Mouse (Mus musculus): ENCODE measurements around the gene Cx3cl1. TPM values are rescaled to one million over a fixed set of nuclear protein-coding genes. Genes with fewer than 3 reads are reported as not detected.
A peak's percentile ranks its signal among the peaks of the same experiment; 100 is the strongest.

Cx3cl1 gene
- total and polyA plus RNA-seq, 2 experiments from 2014 or later, result 68.7 to 80.0 TPM

DNA sequence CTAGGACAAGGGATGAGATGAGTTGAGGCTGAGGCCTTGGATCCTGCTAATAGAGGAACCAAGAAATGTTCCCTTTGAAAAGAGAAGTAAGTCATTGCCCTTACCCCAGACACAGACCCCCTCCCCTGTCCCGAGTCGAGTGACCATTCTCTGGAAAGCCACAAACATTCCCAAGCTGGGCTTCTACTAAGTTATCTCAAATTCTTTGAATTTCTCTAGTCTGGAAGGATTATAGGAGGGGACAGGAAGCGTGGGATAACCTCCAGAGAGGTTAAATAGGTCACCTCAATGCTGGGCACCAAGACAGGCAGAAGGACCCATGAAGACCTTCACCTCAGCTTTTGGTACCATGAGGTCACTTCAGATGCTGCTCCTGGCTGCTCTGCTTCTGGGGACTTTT, 38.3 kb downstream of the Cx3cl1 start, which contains the start of gene Ccl17:
TSS of gene Ccl17 (plus strand) at position 301 of the 400 bp plus-strand sequence.
- DNase-seq (no peak), ATAC-seq (no peak)
- Histone ChIP-seq H3K4me3 (ENCODE audit: low read depth, low read length) (no peak within 1 kb of the TSS), H3K4me2 (ENCODE audit: low read depth) (no peak within 1 kb of the TSS), H3K9ac (no peak within 1 kb of the TSS), H3K27ac (ENCODE audit: low read depth, low read length) (no peak within 1 kb of the TSS), H3K36me3 (ENCODE audit: insufficient read depth) (no peaks in the 10 kb centered on the region), H3K9me3 (ENCODE audit: low read length) (no peaks in the 10 kb centered on the region), H3K4me1 (ENCODE audit: insufficient read depth) (peaks cover 6% of the 10 kb centered on the region; the same call in 1 of the 2 replicates), H3K27me3 (ENCODE audit: insufficient read depth, low read length) (no peaks in the 10 kb centered on the region)
- no peak for TF ChIP-seq CTCF (IDR thresholded peaks at IDR 0.05; ENCODE audit: low read depth)
- WGBS, result 78% methylated on average over 3 of the region's 3 CpGs

DNA sequence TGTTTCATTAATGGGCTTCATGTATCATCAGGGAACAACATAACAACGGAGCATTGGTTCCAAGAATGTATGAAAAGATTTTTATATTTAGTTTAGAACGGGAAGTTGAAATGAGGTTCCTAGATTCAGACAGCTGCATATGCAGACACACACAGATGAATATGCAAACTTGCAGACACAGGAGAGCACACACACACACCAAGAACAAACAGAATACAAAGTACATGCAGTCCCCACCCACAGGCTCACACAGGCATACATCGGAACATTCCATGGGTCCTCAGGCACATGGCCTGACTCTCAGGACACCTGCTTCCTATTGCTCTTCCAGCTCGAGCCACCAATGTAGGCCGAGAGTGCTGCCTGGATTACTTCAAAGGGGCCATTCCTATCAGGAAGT, 39.0 kb downstream of the Cx3cl1 start:
- H3K27ac ChIP-seq (ENCODE audit: low read depth, low read length), result no peak overlapping the region
- no peak for TF ChIP-seq CTCF (IDR thresholded peaks at IDR 0.05; ENCODE audit: low read depth)
- H3K27me3 ChIP-seq (ENCODE audit: insufficient read depth, low read length), result no peaks in the 10 kb centered on the region
- H3K9me3 ChIP-seq (ENCODE audit: low read length), result no peaks in the 10 kb centered on the region
- H3K36me3 ChIP-seq (ENCODE audit: insufficient read depth), result no peaks in the 10 kb centered on the region
- H3K9ac ChIP-seq, result no peak overlapping the region
- DNase-seq (no peak), ATAC-seq (no peak)
- H3K4me2 ChIP-seq (ENCODE audit: low read depth), result no peak overlapping the region
- peaks cover 6% of the 10 kb centered on the region; the same call in 1 of the 2 replicates for H3K4me1 ChIP-seq (ENCODE audit: insufficient read depth)
- 80% methylated on average over 5 of the region's 5 CpGs for WGBS
- no peak overlapping the region for H3K4me3 ChIP-seq (ENCODE audit: low read depth, low read length)

DNA sequence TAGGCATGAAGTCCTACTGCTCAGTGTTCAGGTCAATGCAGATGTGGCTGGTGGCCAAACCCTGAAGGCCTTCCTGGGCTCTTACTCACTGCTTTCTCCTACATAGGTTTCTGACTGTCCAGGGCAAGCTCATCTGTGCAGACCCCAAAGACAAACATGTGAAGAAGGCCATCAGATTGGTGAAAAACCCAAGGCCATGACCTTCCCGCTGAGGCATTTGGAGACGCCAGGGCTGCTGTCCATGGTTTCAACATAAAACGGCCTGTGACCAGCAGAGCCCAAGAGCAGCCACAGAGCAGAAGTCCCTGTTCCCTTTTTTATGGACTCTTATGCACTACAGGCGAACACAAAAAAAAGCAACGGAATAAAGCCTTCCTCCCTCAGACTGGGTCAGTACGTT, 39.8 kb downstream of the Cx3cl1 start:
- H3K4me1 ChIP-seq (ENCODE audit: insufficient read depth), result peaks cover 6% of the 10 kb centered on the region; the same call in 1 of the 2 replicates
- H3K4me2 ChIP-seq (ENCODE audit: low read depth), result no peak overlapping the region
- WGBS, result 80% methylated on average over 6 of the region's 6 CpGs
- no peaks in the 10 kb centered on the region for H3K36me3 ChIP-seq (ENCODE audit: insufficient read depth)
- no peak overlapping the region for H3K27ac ChIP-seq (ENCODE audit: low read depth, low read length)
- ATAC-seq (no peak), DNase-seq (no peak)
- no peak overlapping the region for H3K9ac ChIP-seq
- no peaks in the 10 kb centered on the region for H3K9me3 ChIP-seq (ENCODE audit: low read length)
- H3K27me3 ChIP-seq (ENCODE audit: insufficient read depth, low read length), result no peaks in the 10 kb centered on the region
- TF ChIP-seq CTCF (IDR thresholded peaks at IDR 0.05; ENCODE audit: low read depth), result no peak
- H3K4me3 ChIP-seq (ENCODE audit: low read depth, low read length), result no peak overlapping the region

DNA sequence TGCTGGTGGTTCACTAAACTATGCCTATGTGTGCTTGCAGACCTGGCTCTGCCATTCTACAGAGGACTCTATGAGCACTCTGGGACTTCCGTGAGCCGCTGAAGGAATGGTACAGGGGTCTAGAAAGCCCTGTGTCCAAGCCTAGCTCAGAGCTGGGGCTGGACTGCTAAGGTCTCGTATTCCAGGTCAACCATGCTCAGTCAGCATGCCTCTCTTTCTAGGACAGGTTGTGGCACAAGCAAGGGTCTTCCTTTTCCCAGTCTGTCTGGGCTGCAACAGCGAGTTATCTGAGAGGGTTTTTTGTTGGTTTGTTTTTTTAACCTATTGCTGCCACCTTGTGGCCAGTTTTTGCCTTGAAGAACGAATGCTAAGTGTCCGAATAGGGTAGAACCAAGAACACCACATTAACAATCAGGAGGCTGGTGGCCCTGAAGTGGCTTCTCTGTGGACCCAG, 40.9 kb downstream of the Cx3cl1 start:
- peak; percentile 82 for TF ChIP-seq CTCF (IDR thresholded peaks at IDR 0.05; ENCODE audit: low read depth)
- Histone ChIP-seq H3K27ac (ENCODE audit: low read depth, low read length) (peak overlapping the region; percentile 66), H3K36me3 (ENCODE audit: insufficient read depth) (no peaks in the 10 kb centered on the region), H3K4me2 (ENCODE audit: low read depth) (peak overlapping the region; percentile 39), H3K4me3 (ENCODE audit: low read depth, low read length) (peak overlapping the region; percentile 12; the same call in 1 of the 2 replicates), H3K27me3 (ENCODE audit: insufficient read depth, low read length) (no peaks in the 10 kb centered on the region), H3K9ac (peak overlapping the region; percentile 55), H3K9me3 (ENCODE audit: low read length) (no peaks in the 10 kb centered on the region), H3K4me1 (ENCODE audit: insufficient read depth) (peaks cover 6% of the 10 kb centered on the region; the same call in 1 of the 2 replicates)
- ATAC-seq, result peak; percentile 90
- 18% methylated on average over 6 of the region's 6 CpGs for WGBS
- DNase-seq, result peak; percentile 96

DNA sequence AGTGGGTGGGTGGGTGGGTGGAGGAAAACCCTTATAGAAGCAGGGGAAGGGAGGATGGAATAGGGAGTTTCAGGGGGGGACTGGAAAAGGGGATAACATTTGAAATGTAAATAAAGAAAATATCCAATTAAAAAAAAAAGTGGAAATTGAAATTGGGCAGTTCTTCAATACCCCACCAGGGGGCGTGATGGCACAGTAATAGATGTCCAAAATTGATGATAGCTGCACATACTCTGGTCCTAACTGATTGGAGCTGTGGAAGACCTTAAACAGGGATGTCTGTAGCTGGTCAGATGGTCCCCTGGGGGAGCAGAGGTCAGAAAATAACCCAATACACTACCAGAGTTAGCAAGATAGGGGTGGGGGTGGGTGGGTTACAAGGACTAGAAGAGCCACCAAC, 42.7 kb downstream of the Cx3cl1 start:
- peaks cover 6% of the 10 kb centered on the region; the same call in 1 of the 2 replicates for H3K4me1 ChIP-seq (ENCODE audit: insufficient read depth)
- no peaks in the 10 kb centered on the region; the same call in 1 of the 2 replicates for H3K36me3 ChIP-seq (ENCODE audit: insufficient read depth)
- ATAC-seq (no peak), DNase-seq (peak; percentile 39)
- H3K27ac ChIP-seq (ENCODE audit: low read depth, low read length), result no peak overlapping the region
- no peak overlapping the region for H3K9ac ChIP-seq
- H3K27me3 ChIP-seq (ENCODE audit: insufficient read depth, low read length), result no peaks in the 10 kb centered on the region
- H3K4me2 ChIP-seq (ENCODE audit: low read depth), result no peak overlapping the region
- WGBS, result 0% methylated on average over 1 of the region's 1 CpGs
- H3K4me3 ChIP-seq (ENCODE audit: low read depth, low read length), result no peak overlapping the region
- peak; percentile 64 for TF ChIP-seq CTCF (IDR thresholded peaks at IDR 0.05; ENCODE audit: low read depth)
- H3K9me3 ChIP-seq (ENCODE audit: low read length), result no peaks in the 10 kb centered on the region

DNA sequence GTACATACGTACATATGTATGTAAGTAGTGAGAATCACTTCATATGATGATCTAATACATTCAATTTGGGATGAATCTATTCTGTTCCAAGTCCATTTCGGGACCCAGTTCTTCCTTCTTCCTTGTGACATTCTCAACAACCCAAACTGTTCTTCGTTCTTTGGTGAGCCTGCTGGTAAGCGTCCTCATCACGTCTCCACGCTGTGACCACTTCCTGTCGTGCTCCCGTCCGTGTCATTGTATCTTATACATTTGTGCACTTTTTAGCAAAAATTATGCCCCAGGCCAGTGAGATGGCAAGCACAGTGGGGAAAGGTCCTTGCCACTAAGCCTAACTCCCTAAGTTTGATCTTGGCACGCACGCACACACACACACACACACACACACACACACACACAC, 46.1 kb downstream of the Cx3cl1 start:
- Histone ChIP-seq H3K4me2 (ENCODE audit: low read depth) (no peak overlapping the region), H3K9me3 (ENCODE audit: low read length) (no peaks in the 10 kb centered on the region), H3K9ac (no peak overlapping the region), H3K36me3 (ENCODE audit: insufficient read depth) (peaks cover 4% of the 10 kb centered on the region), H3K4me1 (ENCODE audit: insufficient read depth) (no peaks in the 10 kb centered on the region), H3K27ac (ENCODE audit: low read depth, low read length) (no peak overlapping the region), H3K27me3 (ENCODE audit: insufficient read depth, low read length) (no peaks in the 10 kb centered on the region), H3K4me3 (ENCODE audit: low read depth, low read length) (no peak overlapping the region)
- no peak for TF ChIP-seq CTCF (IDR thresholded peaks at IDR 0.05; ENCODE audit: low read depth)
- WGBS, result 95% methylated on average over 11 of the region's 11 CpGs
- no peak for ATAC-seq
- no peak for DNase-seq

DNA sequence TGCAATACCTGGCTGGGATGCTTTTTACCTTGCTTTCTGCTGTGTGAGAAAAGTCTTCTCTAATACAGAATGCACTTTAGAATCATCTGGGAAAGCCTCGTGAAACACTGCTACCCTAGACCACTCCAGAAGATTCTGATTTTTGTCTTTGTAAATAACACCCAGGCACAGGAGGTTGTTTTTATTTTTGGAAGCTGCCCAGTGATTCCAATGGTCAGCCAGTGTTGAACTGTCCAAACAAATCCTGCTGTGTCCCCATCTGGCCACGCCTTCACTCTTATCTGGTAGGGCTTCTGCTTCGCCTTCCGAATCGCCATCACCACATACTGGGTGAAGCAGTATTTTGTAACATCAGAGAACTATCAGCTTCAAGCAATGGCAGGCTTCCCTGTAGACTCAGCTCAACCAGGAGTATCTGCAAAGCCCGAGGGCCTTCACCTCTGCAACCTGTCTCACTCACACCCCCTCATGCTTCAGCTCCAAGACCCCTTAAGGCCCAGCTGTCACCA, 47.9 kb downstream of the Cx3cl1 start:
- no peak overlapping the region for H3K4me2 ChIP-seq (ENCODE audit: low read depth)
- H3K4me1 ChIP-seq (ENCODE audit: insufficient read depth), result no peaks in the 10 kb centered on the region
- peaks cover 22% of the 10 kb centered on the region for H3K36me3 ChIP-seq (ENCODE audit: insufficient read depth)
- no peaks in the 10 kb centered on the region for H3K27me3 ChIP-seq (ENCODE audit: insufficient read depth, low read length)
- WGBS, result 83% methylated on average over 6 of the region's 6 CpGs
- DNase-seq, result no peak
- no peak overlapping the region for H3K9ac ChIP-seq
- H3K4me3 ChIP-seq (ENCODE audit: low read depth, low read length), result no peak overlapping the region
- no peak for ATAC-seq
- no peak overlapping the region for H3K27ac ChIP-seq (ENCODE audit: low read depth, low read length)
- H3K9me3 ChIP-seq (ENCODE audit: low read length), result no peaks in the 10 kb centered on the region
- no peak for TF ChIP-seq CTCF (IDR thresholded peaks at IDR 0.05; ENCODE audit: low read depth)
